Mouse (Mus musculus): ENCODE results near the gene Spata5. TPM values are rescaled to one million over a fixed set of nuclear protein-coding genes. Genes with fewer than 3 reads are reported as not detected.

The Spata5 gene
- total and polyA plus RNA-seq, 2 experiments from 2014 or later = 21.0 to 33.3 TPM

DNA sequence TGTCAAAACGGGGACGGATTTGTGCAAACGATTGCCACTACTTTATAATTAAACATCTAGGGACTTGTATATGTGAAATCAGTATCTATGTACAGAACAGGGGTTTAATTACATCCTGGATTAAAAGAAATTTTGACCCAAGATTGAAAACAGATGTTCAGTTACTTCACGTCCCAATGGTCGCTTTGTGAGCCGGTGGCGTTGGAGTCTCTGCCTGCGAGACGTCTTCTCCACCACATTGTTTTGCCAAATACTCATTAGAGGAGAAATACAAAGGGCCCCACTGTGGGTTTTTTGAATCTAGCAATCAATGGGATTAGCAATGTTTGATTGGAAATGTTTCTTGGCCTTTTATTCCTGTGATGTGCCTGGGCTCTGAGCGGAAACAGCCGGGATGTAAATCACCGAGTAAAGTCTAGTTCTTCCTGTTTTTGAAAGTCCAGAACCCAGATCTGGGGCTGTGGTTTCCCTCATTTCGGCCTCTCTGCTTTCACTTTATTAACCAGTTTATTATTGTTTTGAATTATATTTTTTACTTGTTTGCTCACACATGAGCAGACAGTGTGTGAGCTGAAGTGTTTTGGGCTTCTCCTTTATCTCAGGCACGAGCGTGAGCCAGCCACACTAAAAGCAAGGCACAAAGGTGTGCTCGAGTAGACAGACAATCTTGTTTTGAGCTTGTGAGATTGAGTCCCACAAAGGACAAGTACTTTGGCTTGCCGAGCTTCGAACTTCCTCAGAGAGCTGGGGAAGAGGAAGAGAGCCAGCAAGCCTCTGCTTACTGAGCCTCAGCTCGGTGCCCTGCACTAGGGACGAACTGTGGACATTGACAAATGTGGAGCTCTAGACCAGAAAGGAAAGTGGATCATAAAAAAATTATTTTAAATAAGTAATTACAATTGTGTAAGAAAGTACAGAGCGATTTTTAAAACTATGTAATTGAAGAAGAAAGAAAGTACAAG is 197.2 kb downstream of the Spata5 start:
- Histone ChIP-seq H3K36me3 (ENCODE audit: insufficient read depth) (no peaks in the 10 kb centered on the region), H3K4me3 (ENCODE audit: low read depth, low read length) (no peak overlapping the region), H3K9me3 (ENCODE audit: low read length) (no peaks in the 10 kb centered on the region), H3K4me1 (ENCODE audit: insufficient read depth) (no peaks in the 10 kb centered on the region), H3K4me2 (ENCODE audit: low read depth) (no peak overlapping the region), H3K9ac (no peak overlapping the region), H3K27me3 (ENCODE audit: insufficient read depth, low read length) (no peaks in the 10 kb centered on the region), H3K27ac (ENCODE audit: low read depth, low read length) (no peak overlapping the region)
- ATAC-seq (no peak), DNase-seq (no peak)
- WGBS = 26% methylated on average over 21 of the region's 21 CpGs
- no peak for TF ChIP-seq CTCF (IDR thresholded peaks at IDR 0.05; ENCODE audit: low read depth)

Other genes with a start within 250 kb of the Spata5 start
- 0.14 TPM in 1 of 2 replicates, not detected in the other for gene Il21, start 187.3 kb upstream of the Spata5 start, total RNA-seq (2014; rRNA removed)
- gene Il21, start 187.3 kb upstream of the Spata5 start, polyA plus RNA-seq (2015; fragmentation: Nextera tagmentation; extraction: Ambion mirVana) = not detected in 2 replicates
- 6.4 TPM in 2 replicates for gene Bbs12, start 107.3 kb upstream of the Spata5 start, total RNA-seq (2014; rRNA removed)
- 3.5 and 3.8 TPM in 2 replicates for gene Bbs12, start 107.3 kb upstream of the Spata5 start, polyA plus RNA-seq (2015; fragmentation: Nextera tagmentation; extraction: Ambion mirVana)
- 1.8 and 5.0 TPM in 2 replicates for gene Cetn4, start 107.2 kb upstream of the Spata5 start, total RNA-seq (2014; rRNA removed)
- 3.9 and 4.1 TPM in 2 replicates for gene Cetn4, start 107.2 kb upstream of the Spata5 start, polyA plus RNA-seq (2015; fragmentation: Nextera tagmentation; extraction: Ambion mirVana)
- 1.2 and 1.5 TPM in 2 replicates for gene Fgf2, start 71.5 kb upstream of the Spata5 start, total RNA-seq (2014; rRNA removed)
- gene Fgf2, start 71.5 kb upstream of the Spata5 start, polyA plus RNA-seq (2015; fragmentation: Nextera tagmentation; extraction: Ambion mirVana) = 0.25 and 0.70 TPM in 2 replicates
- 4.5 and 6.6 TPM in 2 replicates for gene Nudt6, start 315 bp downstream of the Spata5 start, total RNA-seq (2014; rRNA removed)
- 10.2 and 14.8 TPM in 2 replicates for gene Nudt6, start 315 bp downstream of the Spata5 start, polyA plus RNA-seq (2015; fragmentation: Nextera tagmentation; extraction: Ambion mirVana)
- 21.8 and 26.4 TPM in 2 replicates for gene Spry1, start 220.1 kb downstream of the Spata5 start, total RNA-seq (2014; rRNA removed)
- 7.2 and 7.8 TPM in 2 replicates for gene Spry1, start 220.1 kb downstream of the Spata5 start, polyA plus RNA-seq (2015; fragmentation: Nextera tagmentation; extraction: Ambion mirVana)

Data from forebrain, postnatal 0 days (tissue).